Mouse (Mus musculus) gastrocnemius, adult 2 months (tissue): Measurements from ENCODE around the gene Mxd4. TPM values are rescaled to one million over a fixed set of nuclear protein-coding genes. Genes with fewer than 3 reads are reported as not detected.

Experiments
- DNase-seq: peaks from one replicate; pipeline ENCODE4 v3.0.0; 2022
- H3K27ac ChIP-seq: fragments of 200-600 bp; 2 replicates; pipeline ENCODE4 v1.8.1; 2022; ENCODE audit warnings: mild to moderate bottlenecking
- H3K4me3 ChIP-seq: fragments of 200-600 bp; 2 replicates; pipeline ENCODE4 v1.8.1; 2022; ENCODE audit warnings: mild to moderate bottlenecking, moderate library complexity
- CTCF ChIP-seq: fragments of 200-600 bp; IDR thresholded peaks from 2 replicates; pipeline ENCODE4 v1.8.1; 2022; ENCODE audit warnings: antibody characterized with exemption, mild to moderate bottlenecking, moderate library complexity
- intact Hi-C: fragments of 180-260 bp; cut with DNase I; formaldehyde crosslinking; loops from one replicate; pipeline ENCODE4 v1.15.1; 2025
- total RNA-seq, 2 experiments: library from RNA; stranded (reverse); gene quantifications; 2 replicates each; pipeline ENCODE4 v1.2.3; 2021

The Mxd4 gene
- total RNA-seq, 2 experiments from 2014 or later: 25.8 to 35.6 TPM

DNA sequence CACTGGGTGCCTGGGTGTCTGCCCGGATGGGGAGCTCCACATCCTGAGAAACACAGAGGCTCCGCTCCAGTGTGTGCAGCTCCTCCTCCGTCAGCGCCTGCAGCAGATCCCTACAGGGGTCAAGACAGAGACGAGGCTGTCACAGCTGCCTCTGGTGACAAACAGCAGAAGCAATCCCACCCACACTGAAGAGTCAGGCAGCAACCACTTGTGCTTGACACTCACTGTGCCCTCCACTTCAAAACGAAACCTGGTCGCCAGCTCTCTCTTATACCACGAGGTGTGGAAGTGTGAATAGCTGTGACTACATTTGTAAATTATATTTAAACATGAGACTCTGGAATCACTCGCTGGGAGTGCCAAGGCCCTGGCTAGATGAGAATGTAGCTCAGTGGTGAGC lies 30.2 kb upstream of the Mxd4 start:
- Histone ChIP-seq H3K4me3 (no peak overlapping the region), H3K27ac (no peak overlapping the region)
- no peak for DNase-seq
- no peak for TF ChIP-seq CTCF
- intact Hi-C loops: no loop called here

DNA sequence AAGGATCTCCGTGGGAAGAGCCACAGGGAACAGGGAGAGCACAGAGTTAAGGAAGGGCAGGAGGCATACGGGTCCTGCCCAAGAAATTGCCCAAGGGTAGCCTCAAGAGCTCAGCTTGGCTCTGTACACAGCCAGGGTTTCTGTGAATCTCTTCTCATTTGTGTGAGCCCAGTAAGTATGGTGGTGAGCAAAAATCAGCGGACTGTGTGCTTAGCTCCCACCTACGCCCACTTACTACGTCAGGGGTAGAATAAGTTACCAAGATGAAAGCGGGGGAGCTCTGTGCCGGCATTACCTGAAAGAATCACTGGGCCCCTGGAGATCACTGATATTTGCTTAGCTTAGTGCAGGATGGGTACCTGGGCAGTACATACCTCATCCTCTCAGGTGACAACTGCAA lies 28.5 kb upstream of the Mxd4 start:
- Histone ChIP-seq H3K27ac (no peak overlapping the region), H3K4me3 (no peak overlapping the region)
- intact Hi-C loops: no loop called here
- no peak for DNase-seq
- TF ChIP-seq CTCF: no peak

DNA sequence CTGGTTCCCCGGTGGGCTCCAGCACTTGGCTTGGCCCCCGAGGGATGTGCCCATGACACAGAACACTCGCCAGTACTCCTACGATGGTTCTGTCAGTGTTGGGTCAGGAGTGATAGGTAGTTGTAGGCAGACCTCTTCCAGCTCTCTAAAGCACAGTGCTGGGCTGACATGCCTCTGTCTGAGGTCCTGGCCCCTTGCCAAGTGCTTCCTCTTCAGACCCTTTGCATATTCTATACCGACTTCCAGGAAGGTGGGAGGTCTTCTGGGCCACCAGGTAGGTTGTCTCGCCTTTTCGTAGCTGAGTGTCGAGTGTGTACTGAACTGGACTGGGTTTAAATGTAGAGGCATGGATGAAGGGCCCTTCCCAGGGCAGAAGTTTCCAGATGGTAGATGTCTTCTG lies 26.1 kb upstream of the Mxd4 start:
- TF ChIP-seq CTCF: no peak
- intact Hi-C loops: loop anchor here (5.0 kb wide), 1 partner anchor 39 kb away; no protein-coding TSS in a partner anchor
- no peak for DNase-seq
- Histone ChIP-seq H3K4me3 (no peak overlapping the region), H3K27ac (no peak overlapping the region)

DNA sequence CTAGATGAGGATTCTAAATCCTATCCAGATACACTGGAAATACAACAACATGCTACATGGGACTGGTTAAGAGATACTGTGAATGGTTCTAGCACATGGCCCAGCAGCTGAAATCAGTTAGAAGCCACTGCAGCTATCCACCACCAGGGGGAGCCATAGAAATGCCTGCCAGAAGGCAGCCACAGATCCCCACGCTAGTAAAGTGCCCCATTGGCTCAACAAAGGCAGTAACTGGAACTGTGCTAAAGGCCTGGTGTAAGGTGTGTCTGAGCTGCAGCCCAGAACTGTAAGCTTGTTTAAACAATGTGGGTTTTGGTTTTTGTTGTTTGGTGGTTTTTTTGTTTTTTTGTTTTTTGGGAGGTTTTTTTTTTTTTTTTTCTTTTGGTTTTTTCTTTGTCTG lies 22.8 kb upstream of the Mxd4 start:
- DNase-seq: peak; percentile 80
- intact Hi-C loops: loop anchor here (5.0 kb wide), 1 partner anchor 42 kb away; no protein-coding TSS in a partner anchor
- Histone ChIP-seq H3K27ac (no peak overlapping the region), H3K4me3 (no peak overlapping the region)
- peak; percentile 96 for TF ChIP-seq CTCF

DNA sequence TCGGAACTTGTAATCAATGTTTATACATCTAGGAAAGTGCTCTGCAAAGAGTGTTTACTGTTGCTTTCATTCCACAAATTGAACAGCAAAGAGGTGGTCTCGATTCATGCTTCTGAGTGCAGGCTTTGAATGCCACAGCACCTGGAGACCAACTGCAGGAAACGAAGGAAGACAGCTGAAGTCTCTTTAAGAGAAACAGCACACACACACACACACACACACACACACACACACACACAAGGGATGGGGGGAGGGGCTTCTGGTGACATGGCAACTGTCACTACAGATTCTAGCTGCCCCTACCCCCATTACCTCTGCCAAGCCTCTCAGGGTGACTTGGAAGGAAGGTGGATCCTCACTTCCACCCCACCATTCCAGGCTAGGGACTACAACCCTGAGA lies 20.0 kb upstream of the Mxd4 start:
- Histone ChIP-seq H3K4me3 (no peak overlapping the region), H3K27ac (no peak overlapping the region)
- intact Hi-C loops: no loop called here
- no peak for TF ChIP-seq CTCF
- no peak for DNase-seq

DNA sequence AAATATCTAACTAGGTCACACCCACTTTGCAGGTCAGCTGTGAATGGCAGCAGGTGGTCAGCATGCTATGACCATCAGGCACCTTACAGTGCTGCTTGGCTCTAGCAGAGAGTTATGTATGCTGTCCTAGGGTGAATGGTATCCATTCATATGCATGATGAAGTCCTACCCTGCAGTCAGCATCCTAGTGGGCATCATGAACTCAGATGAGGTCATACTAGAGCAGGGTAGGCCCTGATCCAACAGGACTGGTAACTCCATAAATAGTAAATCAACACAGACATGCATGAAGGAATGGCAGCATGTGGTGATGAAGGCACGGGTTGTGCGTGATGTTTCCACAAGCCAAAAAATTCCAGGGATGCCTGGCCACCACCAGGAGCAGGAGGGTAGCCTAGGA lies 18.3 kb upstream of the Mxd4 start:
- Histone ChIP-seq H3K27ac (no peak overlapping the region), H3K4me3 (no peak overlapping the region)
- TF ChIP-seq CTCF: no peak
- no peak for DNase-seq
- intact Hi-C loops: no loop called here

DNA sequence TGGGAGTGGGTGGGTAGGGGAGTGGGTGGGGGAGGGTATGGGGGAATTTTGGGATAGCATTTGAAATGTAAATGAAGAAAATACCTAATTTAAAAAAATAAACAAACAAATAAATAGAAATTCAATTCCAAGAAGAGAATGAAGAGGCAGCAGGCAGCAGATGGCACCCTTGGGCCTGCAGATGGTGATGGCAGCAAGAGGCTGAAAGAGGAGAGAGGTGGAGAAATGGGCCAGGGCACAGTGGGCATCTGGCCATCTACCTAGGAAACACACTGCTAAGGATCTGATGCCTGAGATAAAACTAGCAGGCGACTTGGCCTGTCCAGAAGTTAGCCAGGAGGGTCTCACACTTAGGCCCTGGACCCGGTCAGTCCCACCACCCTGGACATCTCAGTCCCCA lies 17.4 kb upstream of the Mxd4 start:
- intact Hi-C loops: no loop called here
- no peak for TF ChIP-seq CTCF
- H3K27ac ChIP-seq: no peak overlapping the region

DNA sequence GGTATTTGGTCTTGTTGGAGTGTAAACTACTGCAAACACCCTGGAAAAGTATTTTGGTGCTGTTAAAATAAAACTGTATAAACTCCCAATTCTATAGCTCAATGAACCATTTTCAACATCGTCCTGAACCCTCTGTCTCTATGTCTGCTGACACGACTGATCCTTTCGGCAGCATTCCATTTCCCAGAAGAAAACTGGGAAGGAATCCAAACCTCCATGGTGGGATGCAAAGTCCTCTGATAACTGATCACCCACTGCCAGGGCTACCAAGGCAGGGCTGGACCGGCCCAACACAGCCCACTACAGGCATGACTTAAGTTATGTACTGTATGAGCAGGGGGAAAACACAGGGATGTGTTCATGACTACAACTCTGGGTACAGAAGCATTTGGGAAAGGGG lies 14.5 kb upstream of the Mxd4 start:
- no peak overlapping the region for H3K27ac ChIP-seq
- H3K4me3 ChIP-seq: no peak overlapping the region
- no peak for DNase-seq
- intact Hi-C loops: no loop called here
- TF ChIP-seq CTCF: no peak

More for the DNA sequence above, 17.4 kb upstream of the Mxd4 start:
- no peak overlapping the region for H3K4me3 ChIP-seq
- DNase-seq: no peak

DNA sequence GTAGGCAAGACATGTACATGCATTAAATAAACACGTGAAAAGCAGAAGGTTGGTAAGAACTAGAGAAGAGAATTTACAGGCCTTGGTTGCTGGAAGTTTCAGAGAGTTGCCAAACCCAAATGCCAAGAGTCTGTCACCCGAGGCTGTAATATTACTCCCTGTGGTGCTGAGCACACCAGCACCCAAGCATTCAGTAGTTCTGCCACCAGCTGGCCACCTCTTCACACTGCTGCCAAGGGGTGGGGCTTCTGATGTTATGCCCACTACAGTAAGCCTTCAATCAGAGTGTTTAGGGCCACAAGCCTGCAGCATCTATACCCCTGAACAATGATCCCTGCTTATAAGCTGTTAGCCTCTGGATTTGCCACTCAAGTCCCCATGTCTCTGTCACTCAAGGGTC lies 13.9 kb upstream of the Mxd4 start:
- peak; percentile 44 for TF ChIP-seq CTCF
- intact Hi-C loops: no loop called here
- Histone ChIP-seq H3K4me3 (no peak overlapping the region), H3K27ac (no peak overlapping the region)
- DNase-seq: peak; percentile 71

DNA sequence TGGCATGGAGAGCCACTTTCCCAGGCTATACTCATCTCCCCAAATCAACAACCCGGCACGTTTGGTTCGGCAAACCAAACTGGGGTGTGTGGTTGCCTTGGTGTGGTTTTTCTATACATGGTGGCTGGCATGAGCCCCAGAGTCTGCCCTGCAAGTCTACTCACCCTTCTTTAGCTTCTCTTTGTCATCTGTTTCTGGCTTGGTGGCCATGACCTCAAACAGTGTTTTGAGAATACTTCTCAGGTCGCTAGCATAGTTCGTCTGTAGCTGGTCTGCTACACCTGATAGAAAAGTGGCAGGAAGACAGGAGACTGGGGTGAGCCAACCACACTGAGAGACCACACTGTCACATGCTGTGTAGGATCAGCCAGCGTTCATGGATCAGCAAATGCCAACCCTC lies 11.1 kb upstream of the Mxd4 start:
- no peak for DNase-seq
- Histone ChIP-seq H3K4me3 (no peak overlapping the region), H3K27ac (no peak overlapping the region)
- no peak for TF ChIP-seq CTCF
- intact Hi-C loops: no loop called here

DNA sequence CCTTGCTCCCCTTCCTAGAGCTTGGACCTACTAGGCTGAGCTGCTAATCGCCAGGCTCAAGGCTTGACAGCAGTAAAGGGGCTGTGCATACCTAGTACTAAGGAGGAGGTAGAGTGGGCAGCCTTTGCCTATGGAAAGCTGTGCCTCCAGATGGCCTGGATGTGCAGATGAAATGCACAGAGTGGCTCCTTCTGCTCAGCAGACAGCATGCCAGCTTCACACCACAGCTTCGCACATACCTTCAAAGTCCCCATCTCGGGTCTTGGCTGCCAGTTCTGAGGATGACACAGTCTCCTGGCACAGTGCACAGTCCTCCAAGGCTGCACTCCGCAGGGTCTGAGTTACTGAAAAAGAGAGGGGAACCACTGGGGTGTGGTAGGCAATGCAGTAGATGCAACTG lies 9.7 kb upstream of the Mxd4 start:
- intact Hi-C loops: no loop called here
- no peak for DNase-seq
- no peak for TF ChIP-seq CTCF

DNA sequence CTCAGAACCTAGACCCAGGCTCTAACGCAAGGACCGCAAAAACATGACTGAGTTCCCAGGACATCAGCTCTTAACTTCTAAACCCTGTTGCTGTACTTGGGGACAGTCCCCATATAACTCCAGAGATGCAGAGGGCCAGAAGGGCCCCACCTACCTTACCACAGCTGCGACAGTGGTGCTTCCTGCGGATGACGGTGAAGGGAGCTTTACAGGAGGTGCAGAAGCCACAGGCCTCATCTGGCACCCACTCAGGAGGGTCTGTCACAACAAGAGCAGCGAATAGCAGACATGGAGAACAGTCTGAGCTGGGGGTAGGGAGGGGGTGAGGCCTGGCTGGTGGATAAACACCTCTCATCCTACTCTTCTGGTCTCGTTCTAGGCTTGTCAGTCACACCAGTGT lies 8.9 kb upstream of the Mxd4 start:
- no peak for TF ChIP-seq CTCF
- Histone ChIP-seq H3K4me3 (no peak overlapping the region), H3K27ac (no peak overlapping the region)
- intact Hi-C loops: no loop called here
- DNase-seq: no peak

More for the DNA sequence above, 9.7 kb upstream of the Mxd4 start:
- H3K27ac ChIP-seq: no peak overlapping the region
- no peak overlapping the region for H3K4me3 ChIP-seq

DNA sequence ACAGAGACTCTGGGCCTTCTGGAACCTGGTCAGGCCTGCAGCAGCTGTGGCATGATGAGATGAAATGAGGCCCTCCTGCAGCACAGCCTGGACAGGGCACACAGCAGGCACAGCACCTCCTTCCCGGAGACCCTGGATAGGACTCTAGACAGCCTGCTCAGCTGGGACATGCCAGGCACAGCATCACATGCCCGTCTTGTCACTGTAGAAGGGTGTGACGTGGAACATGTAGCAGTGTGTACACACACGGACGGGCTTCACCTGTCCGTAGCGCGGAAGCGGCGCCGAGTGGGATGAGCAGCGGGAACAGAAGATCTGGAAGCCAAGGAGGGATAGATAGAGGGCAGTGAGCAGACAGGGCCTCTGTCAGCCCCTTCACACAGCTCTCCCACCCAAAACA lies 8.3 kb upstream of the Mxd4 start:
- TF ChIP-seq CTCF: no peak
- Histone ChIP-seq H3K4me3 (no peak overlapping the region), H3K27ac (peak overlapping the region; percentile 79)
- DNase-seq: no peak
- intact Hi-C loops: no loop called here

DNA sequence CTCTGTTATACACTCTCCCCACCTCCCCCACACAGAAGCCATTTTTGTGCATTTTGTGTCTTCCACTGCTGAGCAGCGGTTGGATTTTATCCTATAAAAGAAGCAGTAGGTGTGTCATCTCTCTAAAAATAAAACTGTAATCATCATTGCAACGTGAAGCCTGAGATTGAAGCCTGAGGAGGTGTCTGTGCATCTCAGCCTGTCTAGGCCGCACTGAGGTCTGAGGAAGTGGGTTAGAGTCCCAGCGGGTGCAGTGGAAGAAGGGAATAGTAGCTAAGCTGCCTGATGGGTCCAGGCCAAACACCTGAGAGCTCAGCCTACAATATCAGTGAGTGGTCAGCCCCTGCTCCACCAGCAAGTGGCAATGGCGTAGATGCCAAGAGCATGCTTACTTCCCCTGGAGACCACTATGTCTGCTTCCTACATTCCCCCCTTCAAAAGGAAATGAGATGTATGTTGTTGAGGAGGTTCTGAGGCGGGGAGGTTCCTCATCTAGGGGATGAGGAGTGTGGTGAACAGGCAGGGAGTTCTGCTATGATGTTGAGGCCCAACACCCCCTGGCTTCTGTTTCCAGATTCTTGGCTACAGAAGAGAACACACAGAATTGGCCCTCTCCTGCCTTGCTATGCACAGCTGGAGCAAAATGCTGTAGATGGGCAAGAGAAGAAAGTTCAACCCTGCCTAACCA lies 7.6 kb upstream of the Mxd4 start:
- Histone ChIP-seq H3K27ac (peak overlapping the region; percentile 79), H3K4me3 (no peak overlapping the region)
- TF ChIP-seq CTCF: no peak
- intact Hi-C loops: no loop called here
- no peak for DNase-seq
